Mouse (Mus musculus): ENCODE data around the gene 1700067K01Rik. TPM values are rescaled to one million over a fixed set of nuclear protein-coding genes. Genes with fewer than 3 reads are reported as not detected.
A peak's percentile ranks its signal among the peaks of the same experiment; 100 is the strongest.
"Not testable (repeated sequence)": the region's sequence is repeated elsewhere in the genome, so short reads cannot be mapped to it uniquely, and the experiment has no call there.

1700067K01Rik gene
- polyA plus RNA-seq, 1 experiment from 2014 or later = 0.93 TPM

GRCm38 (mm10) chr8:84002957-84003611 lies 1.8 kb downstream of the 1700067K01Rik start:
- WGBS = 59% methylated on average over 12 of the region's 12 CpGs
- H3K27me3 ChIP-seq (ENCODE audit: control insufficient read depth, insufficient read depth, low read length) = peaks cover 27% of the 10 kb centered on the region
- no peak overlapping the region for H3K9ac ChIP-seq (ENCODE audit: low read depth, low read length)
- H3K4me1 ChIP-seq (replicated peaks; ENCODE audit: control insufficient read depth, insufficient read depth, low read length) = peaks cover 18% of the 10 kb centered on the region
- ATAC-seq (ENCODE audit: low FRiP score) (no peak), DNase-seq (ENCODE audit: low spot score) (no peak)
- H3K4me2 ChIP-seq (replicated peaks; ENCODE audit: low read depth, low read length) = no peak overlapping the region
- H3K27ac ChIP-seq (ENCODE audit: low read depth, low read length) = no peak overlapping the region
- H3K9me3 ChIP-seq (ENCODE audit: control insufficient read depth, low read length) = no peaks in the 10 kb centered on the region
- no peak overlapping the region for H3K4me3 ChIP-seq (ENCODE audit: low read depth, low read length)
- peaks cover 5% of the 10 kb centered on the region; the same call in 1 of the 2 replicates for H3K36me3 ChIP-seq (ENCODE audit: control insufficient read depth, insufficient read depth, low read length)

DNA sequence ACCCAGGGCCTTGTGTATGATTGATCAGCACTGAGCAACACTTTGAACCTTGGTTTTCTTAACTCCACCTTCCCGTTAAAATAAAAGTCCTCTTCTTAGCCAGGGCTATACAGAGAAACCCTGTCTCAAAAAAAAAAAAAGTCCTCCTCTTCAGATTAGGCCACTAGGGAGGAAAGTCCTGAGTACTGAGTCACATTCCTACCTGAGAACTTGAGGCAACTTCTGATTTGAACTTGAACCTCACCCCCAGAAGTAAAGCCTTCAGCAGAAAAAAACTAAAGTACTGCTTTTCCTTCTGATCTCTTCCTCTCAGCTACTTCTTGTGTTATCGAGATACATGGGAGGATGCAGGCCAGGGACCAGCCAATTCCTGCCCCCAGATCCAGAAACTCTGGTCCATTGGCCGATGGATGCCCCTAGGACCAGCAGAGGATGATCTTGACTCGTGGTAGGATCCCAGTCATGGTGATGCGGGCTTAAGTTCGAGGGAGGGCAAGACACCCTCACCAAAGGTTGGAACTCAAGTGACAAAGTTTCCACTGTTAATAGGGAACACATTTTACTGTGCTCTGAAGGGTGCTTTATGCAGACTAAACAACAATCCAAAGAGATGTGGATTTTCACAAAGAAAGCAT lies 2.4 kb downstream of the 1700067K01Rik start:
- Histone ChIP-seq H3K4me1 (replicated peaks; ENCODE audit: control insufficient read depth, insufficient read depth, low read length) (peaks cover 17% of the 10 kb centered on the region), H3K27ac (ENCODE audit: low read depth, low read length) (no peak overlapping the region), H3K9ac (ENCODE audit: low read depth, low read length) (no peak overlapping the region), H3K27me3 (ENCODE audit: control insufficient read depth, insufficient read depth, low read length) (peaks cover 27% of the 10 kb centered on the region), H3K9me3 (ENCODE audit: control insufficient read depth, low read length) (no peaks in the 10 kb centered on the region), H3K4me2 (replicated peaks; ENCODE audit: low read depth, low read length) (peak overlapping the region; percentile 84; the same call in 1 of the 2 replicates), H3K4me3 (ENCODE audit: low read depth, low read length) (no peak overlapping the region), H3K36me3 (ENCODE audit: control insufficient read depth, insufficient read depth, low read length) (peaks cover 5% of the 10 kb centered on the region; the same call in 1 of the 2 replicates)
- 76% methylated on average over 6 of the region's 6 CpGs for WGBS
- ATAC-seq (ENCODE audit: low FRiP score) (no peak), DNase-seq (ENCODE audit: low spot score) (no peak)

DNA sequence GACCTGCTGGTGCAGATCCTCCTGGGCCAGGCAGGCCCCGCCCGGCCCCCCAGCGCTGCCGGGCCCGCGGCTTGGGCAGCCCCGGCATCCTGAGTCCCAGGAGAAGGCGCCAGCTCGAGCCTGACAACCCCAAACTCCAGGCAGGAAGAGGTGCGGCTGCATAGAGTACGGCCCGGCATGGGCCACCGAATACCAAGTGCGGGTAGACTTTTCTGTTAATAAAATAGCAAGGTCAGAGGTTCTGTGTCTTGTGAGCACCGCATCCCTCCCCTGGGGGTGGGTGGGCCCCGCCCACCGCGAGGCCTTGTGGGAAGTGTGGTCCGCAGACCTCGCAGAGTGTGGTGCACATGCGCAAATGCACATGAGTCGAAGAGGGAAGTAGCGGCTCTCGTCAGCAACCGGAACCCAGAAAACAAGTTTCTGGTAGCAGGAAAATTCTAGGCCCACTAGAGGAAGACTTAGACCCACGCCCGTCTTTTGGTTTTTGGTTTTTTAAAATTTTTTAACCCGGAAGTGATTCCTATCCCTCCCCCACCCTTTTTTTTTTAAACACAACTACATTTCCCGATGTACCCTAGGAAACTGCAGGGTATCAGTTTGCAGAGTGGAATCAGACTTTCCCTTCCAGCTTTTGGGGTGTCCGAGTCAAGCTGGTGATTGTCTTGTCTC lies 3.4 kb downstream of the 1700067K01Rik start:
- ATAC-seq (ENCODE audit: low FRiP score) (peak; percentile 82), DNase-seq (ENCODE audit: low spot score) (peak; percentile 94)
- peaks cover 24% of the 10 kb centered on the region for H3K27me3 ChIP-seq (ENCODE audit: control insufficient read depth, insufficient read depth, low read length)

DNA sequence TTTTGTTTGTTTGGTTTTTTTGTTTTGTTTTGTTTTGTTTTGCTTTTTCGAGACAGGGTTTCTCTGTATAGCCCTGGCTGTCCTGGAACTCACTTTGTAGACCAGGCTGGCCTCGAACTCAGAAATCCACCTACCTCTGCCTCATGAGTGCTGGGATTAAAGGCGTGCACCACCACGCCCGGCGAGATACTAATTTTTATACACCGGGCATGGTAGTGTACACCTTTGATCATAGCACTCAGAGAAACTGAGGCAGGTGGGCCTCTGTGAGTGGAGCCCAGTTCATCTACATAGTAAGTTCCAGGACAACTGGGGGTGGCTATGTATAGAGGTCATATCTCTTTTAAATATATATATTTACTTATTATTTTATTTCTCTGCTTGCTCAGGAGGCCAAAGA lies 4.2 kb downstream of the 1700067K01Rik start:
- ATAC-seq (ENCODE audit: low FRiP score); H3K4me3 ChIP-seq (ENCODE audit: low read depth, low read length); H3K27ac ChIP-seq (ENCODE audit: low read depth, low read length); DNase-seq (ENCODE audit: low spot score); H3K36me3 ChIP-seq (ENCODE audit: control insufficient read depth, insufficient read depth, low read length); H3K9me3 ChIP-seq (ENCODE audit: control insufficient read depth, low read length); H3K4me2 ChIP-seq (replicated peaks; ENCODE audit: low read depth, low read length); H3K9ac ChIP-seq (ENCODE audit: low read depth, low read length): not testable (repeated sequence)
- 93% methylated on average over 7 of the region's 7 CpGs for WGBS
- Histone ChIP-seq H3K4me1 (replicated peaks; ENCODE audit: control insufficient read depth, insufficient read depth, low read length) (peaks cover 11% of the 10 kb centered on the region), H3K27me3 (ENCODE audit: control insufficient read depth, insufficient read depth, low read length) (peaks cover 28% of the 10 kb centered on the region)

More for the DNA sequence above, 3.4 kb downstream of the 1700067K01Rik start:
- Histone ChIP-seq H3K9me3 (ENCODE audit: control insufficient read depth, low read length) (no peaks in the 10 kb centered on the region), H3K4me2 (replicated peaks; ENCODE audit: low read depth, low read length) (peak overlapping the region; percentile 84), H3K4me1 (replicated peaks; ENCODE audit: control insufficient read depth, insufficient read depth, low read length) (peaks cover 9% of the 10 kb centered on the region), H3K4me3 (ENCODE audit: low read depth, low read length) (peak overlapping the region; percentile 51), H3K9ac (ENCODE audit: low read depth, low read length) (peak overlapping the region; percentile 65), H3K36me3 (ENCODE audit: control insufficient read depth, insufficient read depth, low read length) (peaks cover under 1% of the 10 kb centered on the region; the same call in 1 of the 2 replicates), H3K27ac (ENCODE audit: low read depth, low read length) (0 out of 2 replicates have a peak overlapping the region, but pooled peaks have one; percentile 9)
- WGBS = under 1% methylated on average over 29 of the region's 30 CpGs

- Histone ChIP-seq H3K4me3 (ENCODE audit: low read depth, low read length) (no peak overlapping the region), H3K27ac (ENCODE audit: low read depth, low read length) (no peak overlapping the region), H3K9me3 (ENCODE audit: control insufficient read depth, low read length) (no peaks in the 10 kb centered on the region), H3K9ac (ENCODE audit: low read depth, low read length) (no peak overlapping the region), H3K4me2 (replicated peaks; ENCODE audit: low read depth, low read length) (no peak overlapping the region), H3K27me3 (ENCODE audit: control insufficient read depth, insufficient read depth, low read length) (peaks cover 34% of the 10 kb centered on the region), H3K36me3 (ENCODE audit: control insufficient read depth, insufficient read depth, low read length) (no peaks in the 10 kb centered on the region), H3K4me1 (replicated peaks; ENCODE audit: control insufficient read depth, insufficient read depth, low read length) (peaks cover 17% of the 10 kb centered on the region)
- DNase-seq (ENCODE audit: low spot score) = peak; percentile 43
- WGBS = 33% methylated on average over 7 of the region's 7 CpGs
- no peak for ATAC-seq (ENCODE audit: low FRiP score)
Measured at GRCm38 (mm10) chr8:84008362-84008761, 7.1 kb downstream of the 1700067K01Rik start.

DNA sequence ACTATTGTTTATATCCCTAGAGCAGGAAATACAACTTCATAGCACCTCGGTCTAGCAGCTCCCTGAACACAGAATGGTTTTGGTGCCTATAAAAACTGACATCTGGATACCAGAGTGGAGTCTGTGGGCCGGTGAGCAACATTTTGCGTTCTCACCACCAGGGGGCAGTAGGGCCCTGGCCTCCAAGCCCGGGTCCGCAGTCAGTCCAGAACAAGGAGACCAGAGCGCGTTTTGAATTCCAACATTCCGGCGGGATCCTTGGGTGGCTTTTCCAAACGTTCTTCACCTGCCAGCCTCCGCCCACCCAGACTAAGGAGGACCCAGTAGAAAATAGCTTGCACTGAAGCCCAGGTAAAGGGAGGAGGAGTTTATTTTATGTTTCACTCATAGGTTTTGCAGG lies 8.6 kb downstream of the 1700067K01Rik start:
- H3K9ac ChIP-seq (ENCODE audit: low read depth, low read length) = no peak overlapping the region
- no peak overlapping the region for H3K27ac ChIP-seq (ENCODE audit: low read depth, low read length)
- DNase-seq (ENCODE audit: low spot score) (peak; percentile 94), ATAC-seq (ENCODE audit: low FRiP score) (no peak)
- no peaks in the 10 kb centered on the region for H3K9me3 ChIP-seq (ENCODE audit: control insufficient read depth, low read length)
- 2% methylated on average over 11 of the region's 11 CpGs for WGBS
- no peak overlapping the region for H3K4me3 ChIP-seq (ENCODE audit: low read depth, low read length)
- peaks cover 13% of the 10 kb centered on the region for H3K4me1 ChIP-seq (replicated peaks; ENCODE audit: control insufficient read depth, insufficient read depth, low read length)
- H3K27me3 ChIP-seq (ENCODE audit: control insufficient read depth, insufficient read depth, low read length) = peaks cover 39% of the 10 kb centered on the region
- no peak overlapping the region for H3K4me2 ChIP-seq (replicated peaks; ENCODE audit: low read depth, low read length)
- no peaks in the 10 kb centered on the region for H3K36me3 ChIP-seq (ENCODE audit: control insufficient read depth, insufficient read depth, low read length)

GRCm38 (mm10) chr8:84010625-84011611 lies 9.6 kb downstream of the 1700067K01Rik start:
- Histone ChIP-seq H3K9me3 (ENCODE audit: control insufficient read depth, low read length) (no peaks in the 10 kb centered on the region), H3K27me3 (ENCODE audit: control insufficient read depth, insufficient read depth, low read length) (peaks cover 39% of the 10 kb centered on the region), H3K9ac (ENCODE audit: low read depth, low read length) (peak overlapping the region; percentile 53), H3K4me1 (replicated peaks; ENCODE audit: control insufficient read depth, insufficient read depth, low read length) (peaks cover 13% of the 10 kb centered on the region), H3K4me2 (replicated peaks; ENCODE audit: low read depth, low read length) (peak overlapping the region; percentile 93), H3K4me3 (ENCODE audit: low read depth, low read length) (peak overlapping the region; percentile 49), H3K27ac (ENCODE audit: low read depth, low read length) (no peak overlapping the region), H3K36me3 (ENCODE audit: control insufficient read depth, insufficient read depth, low read length) (no peaks in the 10 kb centered on the region)
- WGBS = 2% methylated on average over 74 of the region's 83 CpGs
- ATAC-seq (ENCODE audit: low FRiP score) = peak; percentile 44
- peak; percentile 88 for DNase-seq (ENCODE audit: low spot score)

Data from hindbrain, embryonic 11.5 days (tissue).